Mouse (Mus musculus) lung, postnatal 0 days (tissue): ENCODE data around the gene Sync. TPM values are rescaled to one million over a fixed set of nuclear protein-coding genes. Genes with fewer than 3 reads are reported as not detected.

Source experiments
- ATAC-seq: fragments of 200-750 bp; cut with Nextera tagmentation; 2 replicates; pipeline ENCODE4 v1.8.0; 2017; ENCODE audit warnings: moderate library complexity
- DNase-seq: peaks from one replicate; pipeline ENCODE4 v3.0.0-alpha.2; 2016; ENCODE audit warnings: low spot score
- H3K27ac ChIP-seq: fragments of 300-500 bp; sonication (generic); 2 replicates; pipeline ENCODE4 v1.5.1; 2014; ENCODE audit warnings: antibody characterized with exemption, mild to moderate bottlenecking, low read length, mixed read lengths
- H3K27me3 ChIP-seq: fragments of 300-500 bp; sonication (generic); replicated peaks from 2 replicates; pipeline ENCODE4 v1.6.1; 2014; ENCODE audit warnings: low read length, mixed read lengths; ENCODE audit not compliant: insufficient read depth
- H3K36me3 ChIP-seq: fragments of 300-500 bp; sonication (generic); 2 replicates; pipeline ENCODE4 v1.6.1; 2014; ENCODE audit warnings: low read length, mixed read lengths; ENCODE audit not compliant: insufficient read depth
- H3K4me1 ChIP-seq: fragments of 300-500 bp; sonication (generic); 2 replicates; pipeline ENCODE4 v1.6.1; 2014; ENCODE audit warnings: antibody characterized with exemption, low read depth, low read length, mixed read lengths; ENCODE audit not compliant: insufficient read depth
- H3K4me2 ChIP-seq: fragments of 300-500 bp; sonication (generic); replicated peaks from 2 replicates; pipeline ENCODE4 v1.6.1; 2014; ENCODE audit warnings: low read depth, mild to moderate bottlenecking, low read length, moderate library complexity, mixed read lengths
- H3K4me3 ChIP-seq: fragments of 300-500 bp; sonication (generic); 2 replicates; pipeline ENCODE4 v1.5.1; 2014; ENCODE audit warnings: low read depth, low read length
- H3K9ac ChIP-seq: fragments of 300-500 bp; sonication (generic); replicated peaks from 2 replicates; pipeline ENCODE4 v1.6.1; 2014; ENCODE audit warnings: low read depth, mild to moderate bottlenecking
- H3K9me3 ChIP-seq: fragments of 300-500 bp; sonication (generic); 2 replicates; pipeline ENCODE4 v1.6.1; 2016; ENCODE audit warnings: low read length, mixed read lengths
- CTCF ChIP-seq: IDR thresholded peaks from 2 replicates; pipeline ENCODE4 v1.5.1; 2016; ENCODE audit warnings: antibody characterized with exemption, mild to moderate bottlenecking
- EP300 ChIP-seq: IDR thresholded peaks from 2 replicates; pipeline ENCODE4 v1.6.1; 2016; ENCODE audit warnings: antibody characterized with exemption, mild to moderate bottlenecking, control low read depth
- WGBS: fragments of 180-500 bp; shearing (Covaris S2); extraction: QIAGEN DNeasy Blood & Tissue Kit; methylation state at CpG from one replicate; pipeline ENCODE4 v1.1.7; 2014; 5-methylcytosine and 5-hydroxymethylcytosine counted together
- polyA plus RNA-seq: library from polyadenylated mRNA; unstranded; fragments of >200 nt; fragmentation: Nextera tagmentation; extraction: Ambion mirVana; gene quantifications from 2 replicates; pipeline ENCODE4 v1.2.1, GENCODE M21; 2015

Sync gene
- polyA plus RNA-seq, 1 experiment from 2014 or later = 0.80 TPM

GRCm38 (mm10) chr4:129326191-129326590 is 38.8 kb downstream of the Sync start:
- WGBS = 52% methylated on average over 1 of the region's 1 CpGs
- Histone ChIP-seq H3K9ac (no peak overlapping the region), H3K4me1 (no peaks in the 10 kb centered on the region), H3K27ac (no peak overlapping the region), H3K27me3 (no peaks in the 10 kb centered on the region), H3K4me3 (no peak overlapping the region), H3K4me2 (no peak overlapping the region), H3K9me3 (no peaks in the 10 kb centered on the region), H3K36me3 (peaks cover 12% of the 10 kb centered on the region; the same call in 1 of the 2 replicates)
- no peak for DNase-seq
- TF ChIP-seq EP300 = no peak
- no peak for TF ChIP-seq CTCF
- ATAC-seq = no peak

GRCm38 (mm10) chr4:129332846-129333245 is 45.4 kb downstream of the Sync start:
- WGBS = 11% methylated on average over 1 of the region's 1 CpGs
- no peaks in the 10 kb centered on the region; the same call in 1 of the 2 replicates for H3K4me1 ChIP-seq
- no peak overlapping the region for H3K4me3 ChIP-seq
- TF ChIP-seq EP300 (no peak), CTCF (no peak; the same call in 1 of the 2 replicates)
- no peaks in the 10 kb centered on the region for H3K27me3 ChIP-seq
- DNase-seq = peak; percentile 36
- no peaks in the 10 kb centered on the region for H3K9me3 ChIP-seq
- no peak overlapping the region for H3K27ac ChIP-seq
- peaks cover 3% of the 10 kb centered on the region; the same call in 1 of the 2 replicates for H3K36me3 ChIP-seq
- no peak for ATAC-seq
- no peak overlapping the region for H3K4me2 ChIP-seq
- no peak overlapping the region for H3K9ac ChIP-seq

- Histone ChIP-seq H3K4me2 (peak overlapping the region; percentile 68), H3K4me1 (no peaks in the 10 kb centered on the region; the same call in 1 of the 2 replicates), H3K4me3 (peak overlapping the region; percentile 86), H3K9me3 (no peaks in the 10 kb centered on the region), H3K27ac (peak overlapping the region; percentile 99), H3K9ac (peak overlapping the region; percentile 85), H3K36me3 (no peaks in the 10 kb centered on the region), H3K27me3 (no peaks in the 10 kb centered on the region)
- ATAC-seq = peak; percentile 56
- TF ChIP-seq CTCF (no peak), EP300 (no peak)
- under 1% methylated on average over 58 of the region's 62 CpGs for WGBS
- no peak for DNase-seq
Observed at GRCm38 (mm10) chr4:129334677-129335215, 47.3 kb downstream of the Sync start.

GRCm38 (mm10) chr4:129335216-129336074 is 48.0 kb downstream of the Sync start, which contains the start of the genes Rbbp4 and Zbtb8os:
Rbbp4 (minus strand) TSS chr4:129335370.
Zbtb8os (plus strand) TSS chr4:129335695.
- WGBS = under 1% methylated on average over 58 of the region's 73 CpGs
- no peaks in the 10 kb centered on the region for H3K27me3 ChIP-seq
- TF ChIP-seq EP300 = peak; percentile 87
- peak; percentile 34 for TF ChIP-seq CTCF

GRCm38 (mm10) chr4:129336291-129336690 is 48.9 kb downstream of the Sync start:
- DNase-seq (peak; percentile 27), ATAC-seq (no peak)
- WGBS = 40% methylated on average over 14 of the region's 14 CpGs
- no peaks in the 10 kb centered on the region; the same call in 1 of the 2 replicates for H3K4me1 ChIP-seq
- peak overlapping the region; percentile 86 for H3K4me3 ChIP-seq
- no peaks in the 10 kb centered on the region for H3K27me3 ChIP-seq
- H3K4me2 ChIP-seq = peak overlapping the region; percentile 65
- no peaks in the 10 kb centered on the region for H3K36me3 ChIP-seq
- H3K27ac ChIP-seq = peak overlapping the region; percentile 99
- H3K9me3 ChIP-seq = no peaks in the 10 kb centered on the region
- no peak for TF ChIP-seq EP300
- no peak for TF ChIP-seq CTCF
- no peak overlapping the region for H3K9ac ChIP-seq

More at GRCm38 (mm10) chr4:129335216-129336074, 48.0 kb downstream of the Sync start, which contains the start of the genes Rbbp4 and Zbtb8os:
- peak; percentile 97 for ATAC-seq
- Histone ChIP-seq H3K4me1 (no peaks in the 10 kb centered on the region; the same call in 1 of the 2 replicates), H3K9ac (peak within 1 kb of the TSS; percentile 85), H3K4me2 (peak within 1 kb of the TSS; percentile 68), H3K9me3 (no peaks in the 10 kb centered on the region), H3K36me3 (no peaks in the 10 kb centered on the region), H3K27ac (peak within 1 kb of the TSS; percentile 99), H3K4me3 (peak within 1 kb of the TSS; percentile 86)
- peak; percentile 100 for DNase-seq

GRCm38 (mm10) chr4:129339743-129340142 is 52.3 kb downstream of the Sync start:
- Histone ChIP-seq H3K4me1 (no peaks in the 10 kb centered on the region), H3K9me3 (no peaks in the 10 kb centered on the region), H3K27me3 (no peaks in the 10 kb centered on the region), H3K4me2 (no peak overlapping the region), H3K36me3 (peaks cover 9% of the 10 kb centered on the region; the same call in 1 of the 2 replicates), H3K9ac (no peak overlapping the region), H3K27ac (no peak overlapping the region), H3K4me3 (no peak overlapping the region)
- no peak for ATAC-seq
- TF ChIP-seq CTCF (no peak), EP300 (no peak)
- no peak for DNase-seq
- 86% methylated on average over 3 of the region's 3 CpGs for WGBS
